Mouse (Mus musculus) gastrocnemius, postnatal 14 days (tissue): ENCODE measurements around the gene Gm12845. TPM values are rescaled to one million over a fixed set of nuclear protein-coding genes. Genes with fewer than 3 reads are reported as not detected.

Source experiments
- total RNA-seq, 2 experiments: library from RNA; stranded (reverse); gene quantifications; 2 replicates each; pipeline ENCODE4 v1.2.3; 2021

The Gm12845 gene
- total RNA-seq, 2 experiments from 2014 or later: not detected

Other genes starting within 250 kb of the Gm12845 start
- gene Rnf220, start 227.4 kb upstream of the Gm12845 start, total RNA-seq: 10 to 100 TPM; 38.0 to 38.5 TPM
- gene Eri3, start 174.0 kb upstream of the Gm12845 start, total RNA-seq: 10 to 100 TPM; 68.6 to 70.8 TPM
- gene Dmap1, start 42.1 kb upstream of the Gm12845 start, total RNA-seq: 10 to 100 TPM; 17.9 to 18.1 TPM
- not detected for gene Klf17, start 41.2 kb downstream of the Gm12845 start, total RNA-seq
- gene Slc6a9, start 110.1 kb downstream of the Gm12845 start, total RNA-seq: 1 to 10 TPM; 4.0 to 6.2 TPM
- gene Ccdc24, start 148.1 kb downstream of the Gm12845 start, total RNA-seq: under 1 TPM; 0.39 to 0.47 TPM
- 1 to 10 TPM; 6.5 to 8.1 TPM for gene B4galt2, start 159.1 kb downstream of the Gm12845 start, total RNA-seq
- gene Atp6v0b, start 162.9 kb downstream of the Gm12845 start, total RNA-seq: 10 to 100 TPM; 55.4 to 57.6 TPM
- 1 to 10 TPM; 2.6 to 2.7 TPM for gene Dph2, start 167.6 kb downstream of the Gm12845 start, total RNA-seq
- 100 to 1,000 TPM; 141 to 204 TPM for gene Ipo13, start 190.6 kb downstream of the Gm12845 start, total RNA-seq
- under 1 TPM; 0.31 TPM for gene Artn, start 205.4 kb downstream of the Gm12845 start, total RNA-seq